Mouse (Mus musculus): ENCODE measurements around the gene Cav3. TPM values are rescaled to one million over a fixed set of nuclear protein-coding genes. Genes with fewer than 3 reads are reported as not detected.

Gene Cav3
- total and polyA plus RNA-seq, 2 experiments from 2014 or later, result not detected

GRCm38 (mm10) chr6:112496291-112497060 lies 37.2 kb downstream of the Cav3 start:
- DNase-seq (ENCODE audit: low spot score), result no peak
- no peak for TF ChIP-seq CTCF (IDR thresholded peaks at IDR 0.05)
- Histone ChIP-seq H3K36me3 (ENCODE audit: insufficient read depth, low read length) (no peaks in the 10 kb centered on the region), H3K4me1 (ENCODE audit: insufficient read depth, low read length) (no peaks in the 10 kb centered on the region), H3K9ac (replicated peaks; ENCODE audit: low read length, poor library complexity, severe bottlenecking) (no peak overlapping the region), H3K27ac (ENCODE audit: low read depth, low read length) (no peak overlapping the region), H3K27me3 (ENCODE audit: insufficient read depth, low read length) (peaks cover 4% of the 10 kb centered on the region; the same call in 1 of the 2 replicates), H3K9me3 (ENCODE audit: low read length) (no peaks in the 10 kb centered on the region), H3K4me3 (ENCODE audit: low read depth, low read length) (no peak overlapping the region), H3K4me2 (ENCODE audit: low read depth, low read length, poor library complexity, severe bottlenecking) (no peak overlapping the region)
- WGBS, result 50% methylated on average over 8 of the region's 8 CpGs
- ATAC-seq (ENCODE audit: low FRiP score), result no peak

DNA sequence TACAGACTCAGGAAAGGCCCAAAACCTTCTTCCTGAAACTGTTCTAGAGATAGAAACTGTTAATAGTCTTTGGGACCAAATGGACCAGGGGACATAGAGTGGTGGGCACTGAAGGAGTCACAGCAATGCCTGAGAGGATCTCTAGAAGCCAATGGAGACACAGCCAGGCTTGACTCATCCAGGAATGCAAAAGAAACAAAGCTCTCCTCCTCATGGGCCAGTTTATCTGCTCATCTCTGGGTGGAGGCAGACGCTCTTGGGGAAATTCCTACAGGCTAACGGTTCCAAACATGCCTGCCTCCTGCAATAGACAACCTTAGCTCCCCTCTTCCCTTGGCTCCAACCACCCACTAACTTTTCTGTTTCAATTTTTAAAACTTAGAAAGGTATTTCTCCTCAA lies 38.2 kb downstream of the Cav3 start:
- WGBS, result 85% methylated on average over 2 of the region's 2 CpGs
- H3K36me3 ChIP-seq (ENCODE audit: insufficient read depth, low read length), result no peaks in the 10 kb centered on the region
- no peak for DNase-seq (ENCODE audit: low spot score)
- H3K9me3 ChIP-seq (ENCODE audit: low read length), result no peaks in the 10 kb centered on the region
- ATAC-seq (ENCODE audit: low FRiP score), result no peak
- H3K4me1 ChIP-seq (ENCODE audit: insufficient read depth, low read length), result no peaks in the 10 kb centered on the region
- H3K27ac ChIP-seq (ENCODE audit: low read depth, low read length), result no peak overlapping the region
- no peak for TF ChIP-seq CTCF (IDR thresholded peaks at IDR 0.05)
- H3K4me3 ChIP-seq (ENCODE audit: low read depth, low read length), result no peak overlapping the region
- H3K4me2 ChIP-seq (ENCODE audit: low read depth, low read length, poor library complexity, severe bottlenecking), result no peak overlapping the region
- H3K9ac ChIP-seq (replicated peaks; ENCODE audit: low read length, poor library complexity, severe bottlenecking), result no peak overlapping the region
- no peaks in the 10 kb centered on the region for H3K27me3 ChIP-seq (ENCODE audit: insufficient read depth, low read length)

- Histone ChIP-seq H3K4me1 (ENCODE audit: insufficient read depth, low read length) (no peaks in the 10 kb centered on the region), H3K4me3 (ENCODE audit: low read depth, low read length) (no peak overlapping the region), H3K9me3 (ENCODE audit: low read length) (no peaks in the 10 kb centered on the region), H3K27me3 (ENCODE audit: insufficient read depth, low read length) (no peaks in the 10 kb centered on the region), H3K27ac (ENCODE audit: low read depth, low read length) (no peak overlapping the region), H3K9ac (replicated peaks; ENCODE audit: low read length, poor library complexity, severe bottlenecking) (no peak overlapping the region), H3K36me3 (ENCODE audit: insufficient read depth, low read length) (no peaks in the 10 kb centered on the region), H3K4me2 (ENCODE audit: low read depth, low read length, poor library complexity, severe bottlenecking) (no peak overlapping the region)
- no peak for DNase-seq (ENCODE audit: low spot score)
- 89% methylated on average over 3 of the region's 3 CpGs for WGBS
- no peak for ATAC-seq (ENCODE audit: low FRiP score)
- TF ChIP-seq CTCF (IDR thresholded peaks at IDR 0.05), result no peak
These were observed 39.4 kb downstream of the Cav3 start for GRCm38 (mm10) chr6:112498716-112499115.

- H3K4me1 ChIP-seq (ENCODE audit: insufficient read depth, low read length), result no peaks in the 10 kb centered on the region
- no peaks in the 10 kb centered on the region for H3K27me3 ChIP-seq (ENCODE audit: insufficient read depth, low read length)
- WGBS, result 83% methylated on average over 2 of the region's 2 CpGs
- no peak for DNase-seq (ENCODE audit: low spot score)
- no peaks in the 10 kb centered on the region for H3K9me3 ChIP-seq (ENCODE audit: low read length)
- H3K4me2 ChIP-seq (ENCODE audit: low read depth, low read length, poor library complexity, severe bottlenecking), result no peak overlapping the region
- no peaks in the 10 kb centered on the region for H3K36me3 ChIP-seq (ENCODE audit: insufficient read depth, low read length)
- no peak overlapping the region for H3K9ac ChIP-seq (replicated peaks; ENCODE audit: low read length, poor library complexity, severe bottlenecking)
- H3K27ac ChIP-seq (ENCODE audit: low read depth, low read length), result no peak overlapping the region
- ATAC-seq (ENCODE audit: low FRiP score), result no peak
- no peak for TF ChIP-seq CTCF (IDR thresholded peaks at IDR 0.05)
- H3K4me3 ChIP-seq (ENCODE audit: low read depth, low read length), result no peak overlapping the region
These were observed 40.2 kb downstream of the Cav3 start for GRCm38 (mm10) chr6:112499456-112499855.

DNA sequence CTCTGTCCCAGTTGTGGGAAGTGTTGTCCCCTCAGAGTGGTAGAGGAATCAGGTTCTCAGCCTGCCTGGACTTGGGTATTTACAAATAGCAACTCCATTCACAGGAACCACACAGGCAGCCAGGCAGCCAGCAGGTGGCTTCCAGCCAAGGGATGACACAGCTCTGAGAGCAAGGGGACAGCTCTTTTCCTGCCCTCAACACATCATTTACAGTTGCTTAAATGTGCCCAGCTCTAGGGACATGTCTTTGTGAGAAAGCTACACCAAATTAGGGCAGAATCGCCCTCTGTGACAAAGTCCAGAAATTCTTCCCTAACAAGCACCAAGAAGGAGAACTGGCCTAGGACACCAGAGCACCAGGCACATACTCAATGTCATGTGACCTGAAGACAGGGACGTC lies 41.9 kb downstream of the Cav3 start:
- no peak overlapping the region for H3K4me3 ChIP-seq (ENCODE audit: low read depth, low read length)
- no peaks in the 10 kb centered on the region for H3K27me3 ChIP-seq (ENCODE audit: insufficient read depth, low read length)
- no peak overlapping the region for H3K9ac ChIP-seq (replicated peaks; ENCODE audit: low read length, poor library complexity, severe bottlenecking)
- peak; percentile 22 for DNase-seq (ENCODE audit: low spot score)
- no peak for ATAC-seq (ENCODE audit: low FRiP score)
- H3K27ac ChIP-seq (ENCODE audit: low read depth, low read length), result no peak overlapping the region
- H3K4me2 ChIP-seq (ENCODE audit: low read depth, low read length, poor library complexity, severe bottlenecking), result no peak overlapping the region
- H3K9me3 ChIP-seq (ENCODE audit: low read length), result no peaks in the 10 kb centered on the region
- 73% methylated on average over 2 of the region's 2 CpGs for WGBS
- H3K4me1 ChIP-seq (ENCODE audit: insufficient read depth, low read length), result no peaks in the 10 kb centered on the region
- no peaks in the 10 kb centered on the region for H3K36me3 ChIP-seq (ENCODE audit: insufficient read depth, low read length)
- TF ChIP-seq CTCF (IDR thresholded peaks at IDR 0.05), result no peak

DNA sequence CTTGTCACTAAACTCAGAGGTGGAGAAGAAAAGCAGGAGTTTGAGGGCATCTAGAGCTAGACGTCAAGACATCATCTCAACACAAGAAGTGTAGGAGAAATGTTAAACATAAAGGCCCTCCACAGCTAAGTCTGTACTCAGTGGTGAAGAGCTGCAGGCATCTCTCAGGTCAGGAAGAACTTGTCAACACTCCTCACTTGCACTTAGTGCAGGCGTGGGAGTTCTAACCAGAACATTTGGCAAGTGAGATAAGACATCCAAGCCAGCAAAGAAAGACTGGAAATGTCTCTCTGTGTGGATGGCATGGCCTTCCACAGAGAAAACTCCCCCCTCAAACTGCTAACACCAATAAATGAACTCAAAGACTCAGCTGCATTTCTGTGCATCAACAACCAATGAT lies 48.3 kb downstream of the Cav3 start:
- Histone ChIP-seq H3K9me3 (ENCODE audit: low read length) (no peaks in the 10 kb centered on the region), H3K4me2 (ENCODE audit: low read depth, low read length, poor library complexity, severe bottlenecking) (no peak overlapping the region), H3K4me1 (ENCODE audit: insufficient read depth, low read length) (no peaks in the 10 kb centered on the region), H3K36me3 (ENCODE audit: insufficient read depth, low read length) (no peaks in the 10 kb centered on the region), H3K4me3 (ENCODE audit: low read depth, low read length) (no peak overlapping the region), H3K27me3 (ENCODE audit: insufficient read depth, low read length) (peaks cover 4% of the 10 kb centered on the region; the same call in 1 of the 2 replicates), H3K27ac (ENCODE audit: low read depth, low read length) (no peak overlapping the region), H3K9ac (replicated peaks; ENCODE audit: low read length, poor library complexity, severe bottlenecking) (no peak overlapping the region)
- ATAC-seq (ENCODE audit: low FRiP score) (no peak), DNase-seq (ENCODE audit: low spot score) (no peak)
- no peak for TF ChIP-seq CTCF (IDR thresholded peaks at IDR 0.05)
- WGBS, result 83% methylated on average over 2 of the region's 2 CpGs
